Mouse (Mus musculus) stomach, postnatal 0 days (tissue): ENCODE data around the gene Tpmt.

Source experiments
- CTCF ChIP-seq: IDR thresholded peaks from 2 replicates; pipeline ENCODE4 v1.5.1; 2016; ENCODE audit warnings: antibody characterized with exemption, low read depth, mild to moderate bottlenecking, moderate library complexity
- EP300 ChIP-seq: optimal IDR thresholded peaks from 2 replicates; pipeline ENCODE3; 2016; ENCODE audit warnings: antibody characterized with exemption

DNA sequence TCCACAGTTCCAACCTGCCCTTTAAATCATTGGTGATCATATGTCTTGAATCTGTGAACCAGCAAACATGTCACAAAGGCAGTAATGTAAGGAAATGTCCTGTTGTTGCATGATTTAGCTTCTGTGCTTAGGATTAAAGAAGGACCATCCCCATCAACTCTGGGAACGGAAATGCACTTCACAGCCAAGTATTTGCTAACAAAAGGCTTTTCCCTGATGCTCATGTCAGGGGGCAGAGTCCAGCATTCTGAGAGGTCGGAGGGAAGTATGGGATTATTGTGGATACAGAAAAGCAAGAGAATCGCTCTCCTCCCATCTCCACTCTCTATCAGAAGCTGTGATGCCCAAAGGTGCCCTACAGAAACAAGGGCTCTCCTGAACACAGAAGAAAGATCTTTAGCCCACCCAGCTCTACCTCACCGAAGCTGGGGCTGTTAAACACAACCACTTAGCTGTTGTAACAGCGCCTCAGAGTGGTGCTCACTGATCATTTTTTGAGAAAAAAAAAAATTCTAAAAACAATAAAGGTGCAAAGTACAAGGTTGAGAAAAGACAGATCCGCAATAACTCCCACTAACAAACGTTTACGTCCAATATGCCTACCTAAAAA, 2.4 kb downstream of the Tpmt start:
- TF ChIP-seq CTCF (peak; percentile 45), EP300 (no peak)
